Mouse (Mus musculus) kidney, adult 18-20 months (tissue): ENCODE data around the gene St6galnac3.

Experiments used
- DNase-seq: peaks from one replicate; pipeline ENCODE4 v3.0.0; 2021

Gene St6galnac3

DNA sequence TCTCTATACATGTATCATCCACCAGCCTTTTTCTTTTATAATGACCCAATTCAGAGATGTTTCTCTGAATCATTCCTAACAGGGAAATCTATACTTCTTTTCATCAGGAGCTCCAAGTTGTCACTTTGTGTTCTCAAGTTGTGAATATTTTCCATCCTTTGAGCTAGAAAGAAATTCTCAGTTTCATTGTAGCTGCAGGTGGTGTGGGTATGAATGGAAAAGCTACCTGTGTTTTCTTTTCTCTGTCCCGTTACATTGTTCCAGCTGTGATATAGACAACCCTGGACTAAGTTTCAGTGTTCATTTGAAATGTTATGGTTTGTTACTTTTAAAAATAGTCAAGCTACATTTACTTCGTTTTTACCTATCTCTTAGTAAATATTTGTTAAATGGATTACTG, 534.2 kb downstream of the St6galnac3 start:
- no peak for DNase-seq

DNA sequence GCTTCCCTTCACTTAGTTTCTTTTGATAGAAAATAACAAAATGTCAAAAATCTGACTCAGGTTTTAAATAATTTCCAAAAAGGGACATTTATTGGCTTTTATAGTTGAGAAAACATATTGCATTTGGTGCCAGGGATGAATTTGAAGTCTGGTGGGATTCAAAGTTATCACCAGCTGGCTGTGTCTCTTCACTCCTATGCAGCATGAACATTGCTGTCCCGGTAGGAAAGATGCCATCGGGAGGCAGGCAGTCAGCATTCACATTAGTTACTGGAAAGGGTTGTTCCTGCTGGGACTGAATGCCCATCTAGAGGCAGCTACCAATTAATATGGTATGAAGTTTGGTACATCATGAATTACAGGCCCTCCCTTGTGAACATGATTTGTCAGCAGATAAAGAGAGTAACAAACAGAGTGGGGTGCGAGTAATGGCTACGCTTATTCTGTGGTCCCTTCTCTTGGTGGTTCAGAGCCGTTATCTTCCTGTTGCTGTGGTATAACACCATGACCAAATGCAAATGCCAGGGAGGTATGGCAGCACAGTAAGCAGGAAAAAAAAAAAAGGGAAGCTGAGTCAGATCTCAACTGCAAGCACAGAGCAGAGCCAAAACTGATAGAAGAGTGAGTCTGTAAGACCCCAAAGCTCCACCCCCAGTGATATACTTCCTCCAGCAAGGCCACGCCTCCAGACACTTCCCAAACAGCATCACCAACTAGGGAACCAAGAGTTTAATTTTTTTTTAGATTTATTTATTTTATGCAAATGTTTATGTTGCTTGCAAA, 535.1 kb downstream of the St6galnac3 start:
- DNase-seq = no peak

DNA sequence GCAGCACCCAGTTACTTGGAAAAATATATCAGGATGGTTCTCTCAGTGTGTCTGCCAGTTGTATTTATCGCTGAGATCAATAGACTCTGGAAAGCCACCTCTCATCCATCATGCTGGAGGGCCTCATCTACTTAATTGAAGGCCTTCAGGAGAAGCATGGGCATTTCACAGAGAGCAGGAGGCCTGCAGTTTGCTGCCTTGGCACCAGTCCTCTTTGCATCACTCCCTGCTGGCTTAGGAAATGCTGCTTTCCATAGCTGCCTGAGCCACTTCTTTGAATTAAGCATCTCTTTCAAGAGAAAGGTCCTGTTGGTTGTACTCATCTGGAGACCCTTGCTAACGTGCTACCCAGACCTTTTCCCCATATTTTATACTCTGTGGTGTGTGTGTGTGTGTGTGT, 536.8 kb downstream of the St6galnac3 start:
- no peak for DNase-seq

DNA sequence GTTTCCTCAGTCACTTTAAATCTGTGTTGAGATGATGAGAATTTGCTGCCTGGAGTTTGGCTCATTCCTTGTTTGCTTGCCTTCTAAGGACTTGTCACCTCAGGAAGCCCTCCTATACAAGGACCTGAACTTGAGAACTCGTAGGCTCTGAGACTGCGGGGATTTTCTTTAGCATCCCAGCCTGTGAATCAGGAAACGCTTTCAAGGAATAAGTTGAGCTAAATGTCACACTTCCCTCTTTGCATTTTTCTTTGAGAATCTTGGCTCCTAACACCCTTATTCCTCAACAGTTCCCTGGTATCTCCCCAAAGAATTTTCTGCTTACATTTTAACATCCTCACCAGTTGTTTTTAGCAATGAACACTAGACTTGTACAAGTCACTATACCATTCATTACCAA, 539.9 kb downstream of the St6galnac3 start:
- no peak for DNase-seq

DNA sequence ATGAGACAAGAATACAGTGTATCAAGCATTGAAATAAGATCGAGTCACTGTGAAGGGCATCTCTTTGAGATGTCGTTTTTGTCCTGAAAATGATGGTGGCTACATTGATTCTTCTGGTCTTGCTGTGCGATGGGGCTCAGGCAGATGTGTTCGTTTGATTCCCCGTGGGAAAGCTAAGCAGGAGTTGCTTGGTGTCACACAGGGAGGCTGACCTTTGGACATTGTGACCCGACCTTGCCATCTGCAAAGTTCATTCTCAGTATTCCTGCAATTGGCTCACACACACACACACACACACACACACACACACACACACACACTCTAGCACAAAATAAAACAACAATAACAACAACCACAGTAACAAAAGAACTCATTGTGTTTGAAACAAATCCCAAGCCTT, 543.7 kb downstream of the St6galnac3 start:
- DNase-seq = no peak

DNA sequence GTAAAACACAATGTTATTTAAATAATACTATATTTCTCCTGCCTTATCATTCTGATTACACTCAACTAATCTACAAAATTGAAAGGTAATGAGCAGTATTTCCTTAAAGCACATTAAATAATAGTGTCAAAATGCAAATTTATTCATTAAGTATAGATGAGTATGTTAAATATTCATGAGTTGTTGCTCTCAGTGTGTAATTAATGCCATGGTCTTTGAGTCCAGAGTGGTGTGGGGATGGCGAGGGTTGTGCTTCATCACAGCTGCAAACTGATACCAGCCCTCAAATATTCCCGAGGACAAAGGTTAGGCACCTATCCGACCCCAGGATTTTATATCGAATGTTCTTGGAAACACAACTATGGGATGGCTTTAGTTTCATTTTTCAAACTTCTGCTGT, 548.2 kb downstream of the St6galnac3 start:
- no peak for DNase-seq

DNA sequence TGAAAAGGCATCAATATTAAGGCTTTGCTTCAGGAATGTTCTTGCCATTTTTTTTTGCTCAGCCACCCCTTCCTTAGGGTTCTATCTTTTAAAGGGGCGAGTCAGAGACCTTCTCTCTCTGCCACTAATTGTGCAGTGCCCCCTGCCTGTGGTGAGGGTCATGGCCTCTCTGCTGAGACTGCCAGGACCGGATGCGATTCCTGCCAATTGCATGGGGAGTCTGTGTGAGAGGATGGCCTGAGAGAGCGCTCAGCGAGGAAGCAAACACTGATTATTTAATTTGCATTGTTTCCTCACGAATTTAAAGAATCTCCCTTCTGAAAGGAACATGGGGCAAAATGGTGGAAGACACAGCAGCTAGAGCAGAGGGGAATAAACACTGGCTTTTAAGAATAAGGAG, 548.6 kb downstream of the St6galnac3 start:
- no peak for DNase-seq

DNA sequence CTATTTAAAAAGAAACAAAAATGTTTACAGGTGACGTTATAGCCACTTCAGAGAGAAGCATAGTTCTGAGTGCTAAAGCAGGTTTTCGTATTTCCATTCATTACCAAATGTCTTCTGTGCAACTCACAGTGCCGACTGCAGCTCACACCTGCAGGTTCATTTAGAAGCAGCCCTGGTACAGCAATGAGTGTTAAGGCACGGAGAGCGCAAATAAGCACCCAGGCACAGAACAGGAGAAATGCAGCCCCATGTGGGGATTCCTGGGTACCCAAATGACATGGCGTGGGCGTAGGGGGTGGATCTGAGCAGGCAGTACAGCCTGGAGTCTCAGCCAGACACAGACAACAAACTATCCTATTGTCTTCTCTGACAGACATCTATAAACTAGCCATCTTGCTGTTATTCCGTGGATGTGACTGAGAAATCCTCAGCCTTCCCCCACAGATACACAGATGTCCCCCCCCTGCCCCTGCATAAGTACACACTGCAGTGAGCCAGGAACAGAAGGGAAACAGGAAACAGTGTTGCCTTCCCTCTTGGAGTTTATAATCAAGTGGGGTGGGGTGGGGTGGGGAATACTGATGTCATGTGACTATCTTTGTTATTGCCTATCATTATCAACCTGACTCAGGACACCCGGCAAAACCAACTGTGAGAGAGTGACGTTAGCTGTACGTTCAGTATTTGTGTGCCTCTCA, 550.5 kb downstream of the St6galnac3 start:
- DNase-seq = no peak

DNA sequence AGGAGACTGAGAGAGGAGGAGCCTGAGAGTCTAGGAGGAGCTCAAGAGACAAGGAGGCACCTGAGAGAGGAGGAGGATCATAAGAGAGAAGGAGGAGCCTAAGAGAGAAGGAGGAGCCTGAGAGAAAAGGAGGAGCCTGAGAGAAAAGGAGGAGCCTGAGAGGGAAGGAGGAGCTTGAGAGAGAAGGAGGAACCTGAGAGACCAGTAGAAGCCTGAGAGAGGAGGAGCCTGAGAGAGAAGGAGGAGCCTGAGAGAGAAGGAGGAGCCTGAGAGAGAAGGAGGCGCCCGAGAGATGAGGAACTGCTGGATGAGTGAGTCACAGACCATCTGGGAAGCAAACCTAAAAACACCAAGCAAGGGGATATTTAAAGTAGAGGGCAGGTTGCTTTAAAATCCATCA, 551.4 kb downstream of the St6galnac3 start:
- no peak for DNase-seq

DNA sequence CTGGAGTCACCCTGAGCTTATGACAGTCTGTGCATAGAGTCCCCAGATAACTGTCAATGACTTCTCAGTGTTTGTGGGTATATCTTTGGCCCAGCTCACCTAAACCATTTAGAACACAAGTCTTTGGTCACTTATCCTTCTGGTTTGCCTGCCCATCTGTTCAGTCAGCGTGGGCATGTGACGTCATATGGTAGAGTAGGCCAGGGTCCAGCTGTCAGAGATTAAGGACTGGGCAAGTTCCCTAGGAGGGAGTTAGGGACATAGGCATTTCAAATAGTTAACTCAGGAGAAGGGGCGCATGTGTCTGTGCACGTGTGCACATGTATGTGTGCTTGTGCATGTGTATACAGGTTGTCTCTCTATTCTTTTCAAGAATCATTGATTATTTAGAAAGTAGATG, 554.8 kb downstream of the St6galnac3 start:
- no peak for DNase-seq

DNA sequence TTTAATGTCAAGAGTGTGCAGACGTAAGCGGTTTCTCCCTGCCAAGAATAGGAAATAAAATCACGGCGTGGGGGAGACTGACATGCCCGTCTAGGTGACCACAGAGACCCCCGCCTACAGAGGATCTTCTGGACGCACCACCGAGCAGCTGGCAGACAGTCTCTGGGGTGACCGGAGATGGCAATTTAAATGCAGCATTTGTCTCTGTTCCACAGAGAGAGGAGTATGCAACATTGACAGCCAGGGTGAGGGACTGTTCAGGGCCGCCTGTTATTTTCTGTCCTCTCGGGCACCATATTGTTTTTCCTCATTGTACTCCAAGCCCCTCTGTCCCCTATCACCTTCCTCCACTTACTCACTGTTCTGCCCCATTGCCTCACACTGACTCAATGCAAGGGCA, 555.2 kb downstream of the St6galnac3 start:
- no peak for DNase-seq

DNA sequence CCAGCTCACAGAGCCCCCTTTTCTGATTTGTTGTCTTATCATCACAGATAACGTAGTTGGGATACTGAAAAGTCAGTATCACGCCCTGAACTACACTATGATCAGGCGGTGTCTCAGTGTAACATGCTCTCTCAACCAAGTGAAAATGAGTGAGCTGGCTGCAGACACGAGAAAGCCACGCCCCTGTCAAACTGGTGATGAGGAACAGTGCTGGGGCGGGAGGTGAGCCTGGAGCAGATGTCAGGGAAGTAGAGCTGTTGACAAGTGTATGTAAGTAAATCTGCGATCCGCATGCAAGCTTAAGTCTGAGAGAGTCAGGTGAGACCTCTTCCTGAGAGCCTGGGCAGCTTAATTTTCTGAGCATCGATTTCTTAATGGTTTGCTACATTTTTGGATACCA, 563.3 kb downstream of the St6galnac3 start:
- no peak for DNase-seq

DNA sequence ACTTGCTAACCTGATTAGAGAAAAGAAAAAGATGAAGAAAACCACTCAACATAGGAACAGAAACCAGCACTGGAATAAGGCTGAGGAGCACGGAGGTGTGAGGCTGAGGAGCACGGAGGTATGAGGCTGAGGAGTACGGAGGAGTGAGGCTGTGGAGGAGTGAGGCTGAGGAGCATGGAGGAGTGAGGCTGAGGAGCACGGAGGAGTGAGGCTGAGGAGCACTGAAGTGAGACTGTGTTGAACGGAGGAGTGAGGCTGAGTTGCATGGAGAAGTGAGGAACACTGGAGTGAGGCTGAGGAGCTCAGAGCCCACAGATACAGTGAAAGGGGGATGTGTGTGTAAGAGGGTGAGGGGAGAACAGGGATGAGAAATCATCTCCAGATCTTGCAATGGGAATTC, 564.3 kb downstream of the St6galnac3 start:
- DNase-seq = no peak

DNA sequence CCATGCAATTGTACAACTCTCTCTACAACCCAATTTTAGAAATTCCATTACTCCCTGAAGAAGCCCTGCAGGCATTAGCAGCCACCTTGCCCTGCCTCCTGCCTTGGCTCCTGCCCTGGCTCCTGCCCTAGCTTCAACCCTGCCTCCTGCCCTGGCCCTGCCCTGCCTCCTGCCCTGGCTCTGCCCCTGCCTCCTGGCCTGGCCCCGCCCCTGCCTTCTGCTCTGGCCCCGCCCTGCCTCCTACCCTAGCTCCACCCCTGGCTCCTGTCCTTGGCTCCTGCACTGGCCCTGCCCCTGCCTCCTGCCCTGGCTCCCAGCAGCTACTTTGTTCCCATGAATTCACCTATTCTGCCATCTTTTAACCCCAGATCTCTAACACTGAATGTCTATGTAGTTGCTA, 576.1 kb downstream of the St6galnac3 start:
- peak; percentile 61 for DNase-seq
